Mouse (Mus musculus) right cerebral cortex, postnatal 10 days (tissue): Measurements from ENCODE around the gene Hvcn1.

Experiments
- DNase-seq, 2 experiments: peaks; one replicate each; pipeline ENCODE4 v3.0.0; 2021; ENCODE audit warnings: low spot score in 2 of 2

The Hvcn1 gene

GRCm38 (mm10) chr5:122267136-122267535 is 60.5 kb downstream of the Hvcn1 start:
- DNase-seq = no peak

- DNase-seq = peak; percentile 74 to 85
These were observed 61.3 kb downstream of the Hvcn1 start for GRCm38 (mm10) chr5:122267899-122268298.

- DNase-seq = no peak
These were observed 62.4 kb downstream of the Hvcn1 start for GRCm38 (mm10) chr5:122268858-122269604.

GRCm38 (mm10) chr5:122272821-122273220 is 66.2 kb downstream of the Hvcn1 start:
- no peak for DNase-seq

- DNase-seq = no peak
These were observed 68.2 kb downstream of the Hvcn1 start for GRCm38 (mm10) chr5:122274785-122275184.

GRCm38 (mm10) chr5:122278946-122279345 is 72.3 kb downstream of the Hvcn1 start:
- no peak for DNase-seq

- no peak for DNase-seq
These were observed 73.3 kb downstream of the Hvcn1 start for GRCm38 (mm10) chr5:122279799-122280421.

- DNase-seq = no peak
These were observed 73.8 kb downstream of the Hvcn1 start for GRCm38 (mm10) chr5:122280422-122280826.

- peak in 1 of 2 experiments; percentile 54 for DNase-seq
These were observed 74.3 kb downstream of the Hvcn1 start for GRCm38 (mm10) chr5:122280827-122281462.

- DNase-seq = no peak
These were observed 77.2 kb downstream of the Hvcn1 start for GRCm38 (mm10) chr5:122283828-122284182.

- peak; percentile 95 to 96 for DNase-seq
These were observed 77.8 kb downstream of the Hvcn1 start, which contains the start of gene Pptc7 for GRCm38 (mm10) chr5:122284183-122285028. TSS of gene Pptc7 (plus strand) at chr5:122284365.

- peak; percentile 62 to 70 for DNase-seq
These were observed 78.6 kb downstream of the Hvcn1 start for GRCm38 (mm10) chr5:122285029-122285766.

GRCm38 (mm10) chr5:122285767-122286150 is 79.2 kb downstream of the Hvcn1 start:
- DNase-seq = no peak

- no peak for DNase-seq
These were observed 79.6 kb downstream of the Hvcn1 start for GRCm38 (mm10) chr5:122286191-122286590.

GRCm38 (mm10) chr5:122287026-122287425 is 80.4 kb downstream of the Hvcn1 start:
- no peak for DNase-seq

- DNase-seq = no peak
These were observed 81.7 kb downstream of the Hvcn1 start for GRCm38 (mm10) chr5:122288147-122288811.

- no peak for DNase-seq
These were observed 84.5 kb downstream of the Hvcn1 start for GRCm38 (mm10) chr5:122291149-122291548.
